Mouse (Mus musculus): Measurements from ENCODE around the gene Hhip.

- peak; percentile 62 for TF ChIP-seq CTCF (IDR thresholded peaks at IDR 0.05)
- TF ChIP-seq EP300 (IDR thresholded peaks at IDR 0.05), result no peak
Measured at GRCm38 (mm10) chr8:79952857-79953256, 104.9 kb downstream of the Hhip start.
